Mouse (Mus musculus): ENCODE results near the gene Mtus2.

- TF ChIP-seq CTCF (IDR thresholded peaks at IDR 0.05) (no peak), EP300 (IDR thresholded peaks at IDR 0.05) (no peak)
Observed at GRCm38 (mm10) chr5:148087796-148088195, 130.7 kb downstream of the Mtus2 start.
